Mouse (Mus musculus) MEL (cell line): ENCODE measurements around the gene Malsu1.

Experiments used
- CHD2 ChIP-seq: IDR thresholded peaks from 2 replicates; pipeline ENCODE4 v1.6.1; 2011; ENCODE audit warnings: low read length, improper control_type of control experiment
- CTCF ChIP-seq, 3 experiments: IDR thresholded peaks in 2 of 3; conservative IDR thresholded peaks in 1 of 3; 2 replicates each; pipeline ENCODE4 v1.5.1; 2011 to 2012; ENCODE audit warnings: low read length in 3 of 3, low read depth in 2 of 3, mild to moderate bottlenecking in 2 of 3, improper control_type of control experiment in 1 of 3, inconsistent platforms in 1 of 3, mixed read lengths in 1 of 3, moderate library complexity in 1 of 3; ENCODE audit not compliant: control insufficient read depth in 1 of 3, insufficient read depth in 1 of 3, poor library complexity in 1 of 3, severe bottlenecking in 1 of 3
- MAZ ChIP-seq: IDR thresholded peaks from 2 replicates; pipeline ENCODE4 v1.6.1; 2012; ENCODE audit warnings: low read depth, mild to moderate bottlenecking, inconsistent platforms, low read length, improper control_type of control experiment
- POLR2A ChIP-seq, 2 experiments: IDR thresholded peaks; 2 replicates each; pipeline ENCODE4 v1.6.1; 2011 to 2012; ENCODE audit warnings: low read length in 2 of 2, mild to moderate bottlenecking in 2 of 2, control low read depth in 1 of 2, improper control_type of control experiment in 1 of 2, low read depth in 1 of 2, moderate library complexity in 1 of 2; ENCODE audit not compliant: control insufficient read depth in 1 of 2, insufficient read depth in 1 of 2, poor library complexity in 1 of 2
- POLR2AphosphoS5 ChIP-seq: IDR thresholded peaks from 2 replicates; pipeline ENCODE4 v1.6.1; 2012; ENCODE audit warnings: low read depth, borderline replicate concordance, mild to moderate bottlenecking, inconsistent platforms, low read length, moderate library complexity, mixed read lengths
- TAL1 ChIP-seq: IDR thresholded peaks from 2 replicates; pipeline ENCODE4 v1.6.1; 2012; ENCODE audit warnings: mild to moderate bottlenecking, inconsistent platforms, low read length, moderate library complexity, mixed read lengths
- USF1 ChIP-seq: IDR thresholded peaks from 2 replicates; pipeline ENCODE4 v1.6.1; 2014; ENCODE audit warnings: low read depth, mild to moderate bottlenecking, inconsistent platforms, low read length, improper control_type of control experiment, moderate library complexity
- ZKSCAN1 ChIP-seq: IDR thresholded peaks from 2 replicates; pipeline ENCODE4 v1.6.1; 2012; ENCODE audit warnings: low read depth, mild to moderate bottlenecking, inconsistent platforms, low read length, improper control_type of control experiment, moderate library complexity

- TF ChIP-seq POLR2A (IDR thresholded peaks at IDR 0.05; ENCODE audit: control insufficient read depth in 1 of 2, insufficient read depth in 1 of 2, low read depth in 1 of 2, low read length in 2 of 2, poor library complexity in 1 of 2) (no peak), CTCF (IDR thresholded peaks at IDR 0.05 in 2 of 3, conservative IDR thresholded peaks at IDR 0.05 in 1 of 3; ENCODE audit: control insufficient read depth in 1 of 3, insufficient read depth in 1 of 3, low read depth in 2 of 3, low read length in 3 of 3, poor library complexity in 1 of 3, severe bottlenecking in 1 of 3) (no peak), USF1 (no peak), MAZ (no peak), ZKSCAN1 (no peak), POLR2AphosphoS5 (no peak), TAL1 (no peak), CHD2 (no peak)
Observed at GRCm38 (mm10) chr6:49099086-49099485, 25.5 kb downstream of the Malsu1 start.
